Mouse (Mus musculus) thymus, postnatal 0 days (tissue): ENCODE measurements around the gene Ergic1. TPM values are rescaled to one million over a fixed set of nuclear protein-coding genes. Genes with fewer than 3 reads are reported as not detected.
A peak's percentile ranks its signal among the peaks of the same experiment; 100 is the strongest.

Experiments
- DNase-seq: peaks from one replicate; pipeline ENCODE4 v3.0.0-alpha.2; 2015; ENCODE audit warnings: low spot score
- microRNA-seq: library from miRNA; unstranded; fragments of <30 nt; microRNA quantifications from one replicate; pipeline ENCODE4, GENCODE M21; 2016; ENCODE audit warnings: borderline number of aligned reads
- polyA plus RNA-seq: library from polyadenylated mRNA; unstranded; fragments of >200 nt; fragmentation: Nextera tagmentation; extraction: Ambion mirVana; gene quantifications from 2 replicates; pipeline ENCODE4 v1.2.1, GENCODE M21; 2015

The Ergic1 gene
- polyA plus RNA-seq, 1 experiment from 2014 or later, result 64.6 TPM

- no peak for DNase-seq
Observed at GRCm38 (mm10) chr17:26691110-26691509, 129.8 kb downstream of the Ergic1 start.

GRCm38 (mm10) chr17:26693424-26693823 lies 132.1 kb downstream of the Ergic1 start:
- no peak for DNase-seq

DNA sequence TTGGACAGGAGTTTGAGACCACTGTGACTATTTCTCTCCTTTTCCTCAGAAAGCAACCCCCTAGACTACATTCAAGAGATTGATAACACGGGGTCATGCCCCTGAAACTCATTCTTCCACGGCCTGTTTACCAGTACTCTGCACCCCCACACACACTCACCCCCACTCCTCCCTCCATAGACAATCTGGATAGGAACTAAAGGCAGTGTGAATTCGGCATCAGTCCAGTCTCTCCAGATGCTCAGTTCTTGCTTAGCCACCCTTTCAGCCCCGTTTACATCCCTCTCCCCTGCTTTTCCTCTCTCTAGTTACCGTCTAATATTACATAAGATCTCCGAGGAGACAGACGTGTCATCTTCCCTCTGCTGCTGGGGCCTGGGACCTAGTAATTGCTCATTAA lies 132.9 kb downstream of the Ergic1 start:
- DNase-seq, result no peak

DNA sequence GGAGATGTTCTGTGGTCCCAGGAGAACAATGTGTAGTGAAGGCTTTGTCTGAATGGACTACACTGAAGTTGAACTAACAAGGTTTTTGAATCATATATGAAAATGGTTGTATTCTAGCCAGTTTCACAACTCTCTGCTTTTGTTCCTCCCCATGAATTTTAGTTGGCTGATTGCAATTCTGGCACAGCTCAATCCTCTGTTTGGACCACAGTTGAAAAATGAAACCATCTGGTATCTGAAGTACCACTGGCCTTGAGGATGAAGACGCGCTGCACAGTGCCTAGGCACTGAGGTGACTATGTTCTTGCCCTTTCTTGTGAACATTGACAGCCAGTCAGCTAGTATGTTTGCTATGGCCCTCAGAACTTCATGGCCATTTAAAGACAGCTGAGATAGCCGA lies 133.9 kb downstream of the Ergic1 start:
- no peak for DNase-seq

DNA sequence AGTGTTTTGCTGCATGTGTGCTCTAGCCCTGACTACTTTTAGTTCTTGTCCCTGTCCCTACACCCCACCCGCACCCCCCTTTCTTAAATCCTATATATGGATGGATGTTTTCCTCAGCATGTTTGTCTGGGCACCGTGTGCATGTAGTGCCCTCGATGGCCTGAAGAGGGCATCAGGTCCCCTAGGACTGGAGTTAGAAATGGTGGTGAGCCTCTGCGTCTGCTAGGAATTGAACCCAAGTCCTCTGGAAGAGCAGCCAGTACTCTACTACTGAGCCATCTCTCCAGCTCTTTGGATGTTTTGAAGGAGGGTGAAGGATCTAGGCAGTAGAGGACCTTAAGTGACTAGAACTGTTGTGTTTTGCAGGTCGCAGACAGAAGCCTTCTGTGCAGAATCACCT lies 137.6 kb downstream of the Ergic1 start:
- DNase-seq, result peak; percentile 26

DNA sequence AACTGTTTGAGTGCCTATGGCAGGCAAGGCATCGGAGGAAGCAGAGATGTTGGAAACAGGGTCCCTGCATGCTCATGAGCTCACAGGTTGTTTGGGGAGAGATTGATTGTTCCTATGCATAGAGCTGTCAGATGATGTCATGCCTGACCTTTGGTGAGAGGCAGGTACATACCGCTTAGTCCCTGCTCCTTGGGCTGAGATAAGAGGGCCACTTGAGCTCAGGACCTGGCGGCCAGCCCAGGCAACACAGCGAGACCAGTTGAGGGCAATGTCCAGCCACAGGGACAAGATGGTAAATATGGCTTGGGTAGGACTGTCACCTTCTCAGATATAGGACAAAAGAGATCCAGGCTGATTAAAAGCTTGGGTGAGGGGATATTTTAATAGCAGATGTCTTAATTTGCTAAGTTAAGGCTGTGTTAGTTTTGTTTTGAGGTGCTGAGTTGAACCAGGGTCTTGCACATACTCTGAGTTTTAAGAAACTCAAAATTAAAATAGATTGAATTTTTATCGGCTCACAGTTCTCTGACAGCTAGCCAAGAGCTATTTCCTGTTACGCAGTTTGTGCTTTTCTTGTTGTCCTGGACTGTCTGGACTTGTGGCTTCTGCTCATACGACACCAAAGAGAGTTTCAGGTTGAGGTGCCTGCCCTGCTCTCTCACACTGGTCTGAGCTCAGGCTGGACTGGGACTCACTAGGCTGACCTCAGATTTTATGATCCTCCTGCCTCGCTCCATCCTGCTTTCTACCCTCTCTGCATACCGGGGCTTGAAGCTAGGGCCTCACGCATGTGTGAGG lies 138.7 kb downstream of the Ergic1 start:
- DNase-seq, result no peak

GRCm38 (mm10) chr17:26701565-26701964 lies 140.3 kb downstream of the Ergic1 start:
- DNase-seq, result no peak

GRCm38 (mm10) chr17:26702621-26703020 lies 141.3 kb downstream of the Ergic1 start:
- DNase-seq, result no peak

- DNase-seq, result no peak
Observed at GRCm38 (mm10) chr17:26703671-26704070, 142.4 kb downstream of the Ergic1 start.

- DNase-seq, result no peak
Observed at GRCm38 (mm10) chr17:26705463-26706359, 144.4 kb downstream of the Ergic1 start.

Small RNA genes lying within 50 kb of the gene (microRNA-seq; reads per million reads assigned to microRNA genes)
- not detected for gene Gm22420

Other genes starting within 250 kb of the Ergic1 start
- 0.39 and 1.3 TPM in 2 replicates for gene Neurl1b, start 146.7 kb upstream of the Ergic1 start, polyA plus RNA-seq
- 22.4 and 26.4 TPM in 2 replicates for gene Dusp1, start 639 bp downstream of the Ergic1 start, polyA plus RNA-seq
- gene Atp6v0e, start 101.7 kb downstream of the Ergic1 start, polyA plus RNA-seq, result 352 and 361 TPM in 2 replicates
- 18.3 and 21.4 TPM in 2 replicates for gene Crebrf, start 154.2 kb downstream of the Ergic1 start, polyA plus RNA-seq
- gene Bnip1, start 219.6 kb downstream of the Ergic1 start, polyA plus RNA-seq, result 41.1 and 41.6 TPM in 2 replicates